Mouse (Mus musculus): ENCODE results near the gene Insl6. TPM values are rescaled to one million over a fixed set of nuclear protein-coding genes. Genes with fewer than 3 reads are reported as not detected.

The Insl6 gene
- polyA plus RNA-seq, 1 experiment from 2014 or later, result 8.6 TPM

- H3K4me3 ChIP-seq (ENCODE audit: low read depth, low read length), result no peak overlapping the region
- ATAC-seq (ENCODE audit: low FRiP score) (no peak), DNase-seq (ENCODE audit: low spot score) (no peak)
- no peak overlapping the region for H3K4me2 ChIP-seq (replicated peaks; ENCODE audit: low read depth, low read length)
- H3K27me3 ChIP-seq (ENCODE audit: control insufficient read depth, insufficient read depth, low read length), result no peaks in the 10 kb centered on the region
- H3K4me1 ChIP-seq (replicated peaks; ENCODE audit: control insufficient read depth, insufficient read depth, low read length), result no peaks in the 10 kb centered on the region
- H3K9me3 ChIP-seq (ENCODE audit: control insufficient read depth, low read length), result no peaks in the 10 kb centered on the region
- H3K36me3 ChIP-seq (ENCODE audit: control insufficient read depth, insufficient read depth, low read length), result no peaks in the 10 kb centered on the region
- H3K9ac ChIP-seq (ENCODE audit: low read depth, low read length), result no peak overlapping the region
- WGBS, result 68% methylated on average over 8 of the region's 8 CpGs
- H3K27ac ChIP-seq (ENCODE audit: low read depth, low read length), result no peak overlapping the region
Observed at GRCm38 (mm10) chr19:29287863-29288262, 37.3 kb downstream of the Insl6 start.

- Histone ChIP-seq H3K27ac (ENCODE audit: low read depth, low read length) (0 out of 2 replicates have a peak overlapping the region, but pooled peaks have one; percentile 47), H3K4me3 (ENCODE audit: low read depth, low read length) (no peak overlapping the region), H3K9ac (ENCODE audit: low read depth, low read length) (no peak overlapping the region), H3K27me3 (ENCODE audit: control insufficient read depth, insufficient read depth, low read length) (no peaks in the 10 kb centered on the region), H3K4me1 (replicated peaks; ENCODE audit: control insufficient read depth, insufficient read depth, low read length) (no peaks in the 10 kb centered on the region), H3K36me3 (ENCODE audit: control insufficient read depth, insufficient read depth, low read length) (no peaks in the 10 kb centered on the region), H3K4me2 (replicated peaks; ENCODE audit: low read depth, low read length) (no peak overlapping the region), H3K9me3 (ENCODE audit: control insufficient read depth, low read length) (no peaks in the 10 kb centered on the region)
- ATAC-seq (ENCODE audit: low FRiP score) (no peak), DNase-seq (ENCODE audit: low spot score) (peak; percentile 36)
- 24% methylated on average over 7 of the region's 7 CpGs for WGBS
Observed at GRCm38 (mm10) chr19:29285451-29285869, 39.7 kb downstream of the Insl6 start.

GRCm38 (mm10) chr19:29278944-29279587 is 46.1 kb downstream of the Insl6 start:
- 82% methylated on average over 6 of the region's 6 CpGs for WGBS
- no peak overlapping the region for H3K27ac ChIP-seq (ENCODE audit: low read depth, low read length)
- H3K4me2 ChIP-seq (replicated peaks; ENCODE audit: low read depth, low read length), result no peak overlapping the region
- H3K4me3 ChIP-seq (ENCODE audit: low read depth, low read length), result no peak overlapping the region
- no peaks in the 10 kb centered on the region for H3K9me3 ChIP-seq (ENCODE audit: control insufficient read depth, low read length)
- H3K4me1 ChIP-seq (replicated peaks; ENCODE audit: control insufficient read depth, insufficient read depth, low read length), result no peaks in the 10 kb centered on the region
- DNase-seq (ENCODE audit: low spot score) (no peak), ATAC-seq (ENCODE audit: low FRiP score) (no peak)
- no peak overlapping the region for H3K9ac ChIP-seq (ENCODE audit: low read depth, low read length)
- H3K27me3 ChIP-seq (ENCODE audit: control insufficient read depth, insufficient read depth, low read length), result no peaks in the 10 kb centered on the region
- no peaks in the 10 kb centered on the region for H3K36me3 ChIP-seq (ENCODE audit: control insufficient read depth, insufficient read depth, low read length)

- Histone ChIP-seq H3K27me3 (ENCODE audit: control insufficient read depth, insufficient read depth, low read length) (no peaks in the 10 kb centered on the region), H3K9me3 (ENCODE audit: control insufficient read depth, low read length) (no peaks in the 10 kb centered on the region), H3K4me3 (ENCODE audit: low read depth, low read length) (no peak overlapping the region), H3K4me1 (replicated peaks; ENCODE audit: control insufficient read depth, insufficient read depth, low read length) (no peaks in the 10 kb centered on the region), H3K36me3 (ENCODE audit: control insufficient read depth, insufficient read depth, low read length) (no peaks in the 10 kb centered on the region), H3K27ac (ENCODE audit: low read depth, low read length) (no peak overlapping the region), H3K9ac (ENCODE audit: low read depth, low read length) (no peak overlapping the region), H3K4me2 (replicated peaks; ENCODE audit: low read depth, low read length) (no peak overlapping the region)
- 91% methylated on average over 4 of the region's 4 CpGs for WGBS
- DNase-seq (ENCODE audit: low spot score), result no peak
- no peak for ATAC-seq (ENCODE audit: low FRiP score)
Observed at GRCm38 (mm10) chr19:29276414-29276813, 48.7 kb downstream of the Insl6 start.

GRCm38 (mm10) chr19:29272011-29272809 is 52.9 kb downstream of the Insl6 start:
- H3K36me3 ChIP-seq (ENCODE audit: control insufficient read depth, insufficient read depth, low read length), result no peaks in the 10 kb centered on the region
- no peak overlapping the region for H3K27ac ChIP-seq (ENCODE audit: low read depth, low read length)
- 90% methylated on average over 3 of the region's 3 CpGs for WGBS
- no peak overlapping the region for H3K9ac ChIP-seq (ENCODE audit: low read depth, low read length)
- H3K4me2 ChIP-seq (replicated peaks; ENCODE audit: low read depth, low read length), result no peak overlapping the region
- H3K27me3 ChIP-seq (ENCODE audit: control insufficient read depth, insufficient read depth, low read length), result no peaks in the 10 kb centered on the region
- no peak overlapping the region for H3K4me3 ChIP-seq (ENCODE audit: low read depth, low read length)
- DNase-seq (ENCODE audit: low spot score) (no peak), ATAC-seq (ENCODE audit: low FRiP score) (no peak)
- H3K9me3 ChIP-seq (ENCODE audit: control insufficient read depth, low read length), result no peaks in the 10 kb centered on the region
- no peaks in the 10 kb centered on the region for H3K4me1 ChIP-seq (replicated peaks; ENCODE audit: control insufficient read depth, insufficient read depth, low read length)

Other genes with a start within 250 kb of the Insl6 start
- 44.7 and 51.1 TPM in 2 replicates for gene Rcl1, start 224.0 kb downstream of the Insl6 start, polyA plus RNA-seq (2014; fragmentation: Nextera tagmentation; extraction: Ambion mirVana)
- gene Jak2, start 73.5 kb downstream of the Insl6 start, polyA plus RNA-seq (2014; fragmentation: Nextera tagmentation; extraction: Ambion mirVana), result 12.4 and 15.0 TPM in 2 replicates
- gene Rln1, start 9.3 kb upstream of the Insl6 start, polyA plus RNA-seq (2014; fragmentation: Nextera tagmentation; extraction: Ambion mirVana), result 0.32 and 0.67 TPM in 2 replicates
- gene Plgrkt, start 42.0 kb upstream of the Insl6 start, polyA plus RNA-seq (2014; fragmentation: Nextera tagmentation; extraction: Ambion mirVana), result 60.7 and 68.4 TPM in 2 replicates
- 0.38 and 0.39 TPM in 2 replicates for gene Cd274, start 42.1 kb upstream of the Insl6 start, polyA plus RNA-seq (2014; fragmentation: Nextera tagmentation; extraction: Ambion mirVana)
- gene Pdcd1lg2, start 85.6 kb upstream of the Insl6 start, polyA plus RNA-seq (2014; fragmentation: Nextera tagmentation; extraction: Ambion mirVana), result not detected in 2 replicates
- 15.3 and 18.4 TPM in 2 replicates for gene Ric1, start 196.9 kb upstream of the Insl6 start, polyA plus RNA-seq (2014; fragmentation: Nextera tagmentation; extraction: Ambion mirVana)

Data from hindbrain, embryonic 11.5 days (tissue).